Mouse (Mus musculus) limb, embryonic 11.5 days (tissue): Measurements from ENCODE around the gene Dab2ip. TPM values are rescaled to one million over a fixed set of nuclear protein-coding genes. Genes with fewer than 3 reads are reported as not detected.
A peak's percentile ranks its signal among the peaks of the same experiment; 100 is the strongest.

Experiments
- ATAC-seq: fragments of 200-750 bp; cut with Nextera tagmentation; 2 replicates; pipeline ENCODE4 v1.8.0; 2017; ENCODE audit warnings: low read depth; ENCODE audit not compliant: insufficient number of reproducible peaks, low FRiP score, low TSS enrichment
- DNase-seq: peaks from one replicate; pipeline ENCODE4 v3.0.0-alpha.2; 2015; ENCODE audit warnings: low spot score
- H3K27ac ChIP-seq: fragments of 300-500 bp; sonication (generic); replicated peaks from 2 replicates; pipeline ENCODE4 v1.5.1; 2014; ENCODE audit warnings: low read depth, mild to moderate bottlenecking, low read length
- H3K27me3 ChIP-seq: fragments of 300-500 bp; sonication (generic); 2 replicates; pipeline ENCODE4 v1.6.1; 2014; ENCODE audit warnings: mild to moderate bottlenecking, low read length, mixed read lengths; ENCODE audit not compliant: control insufficient read depth, insufficient read depth
- H3K36me3 ChIP-seq: fragments of 300-500 bp; sonication (generic); 2 replicates; pipeline ENCODE4 v1.6.1; 2014; ENCODE audit warnings: mild to moderate bottlenecking, low read length, moderate library complexity, mixed read lengths; ENCODE audit not compliant: control insufficient read depth, insufficient read depth
- H3K4me1 ChIP-seq: fragments of 300-500 bp; sonication (generic); 2 replicates; pipeline ENCODE4 v1.6.1; 2014; ENCODE audit warnings: low read length, mixed read lengths; ENCODE audit not compliant: control insufficient read depth, insufficient read depth
- H3K4me2 ChIP-seq: fragments of 300-500 bp; sonication (generic); 2 replicates; pipeline ENCODE4 v1.6.1; 2014; ENCODE audit warnings: low read depth, mild to moderate bottlenecking, moderate library complexity; ENCODE audit not compliant: severe bottlenecking
- H3K4me3 ChIP-seq: fragments of 300-500 bp; sonication (generic); 2 replicates; pipeline ENCODE4 v1.5.1; 2014; ENCODE audit warnings: low read depth, low read length
- H3K9ac ChIP-seq: fragments of 300-500 bp; sonication (generic); 2 replicates; pipeline ENCODE4 v1.6.1; 2014; ENCODE audit warnings: mild to moderate bottlenecking, low read length
- H3K9me3 ChIP-seq: fragments of 300-500 bp; sonication (generic); 2 replicates; pipeline ENCODE4 v1.6.1; 2016; ENCODE audit warnings: low read length; ENCODE audit not compliant: control insufficient read depth
- WGBS: fragments of 180-500 bp; shearing (Covaris S2); extraction: QIAGEN DNeasy Blood & Tissue Kit; methylation state at CpG from one replicate; pipeline ENCODE4 v1.1.7; 2014; 5-methylcytosine and 5-hydroxymethylcytosine counted together
- polyA plus RNA-seq: library from polyadenylated mRNA; unstranded; fragments of >200 nt; fragmentation: Nextera tagmentation; extraction: Ambion mirVana; gene quantifications from 2 replicates; pipeline ENCODE4 v1.2.1, GENCODE M21; 2014

The Dab2ip gene
- polyA plus RNA-seq, 1 experiment from 2014 or later, result 53.9 TPM

GRCm38 (mm10) chr2:35565051-35565836 is 7.2 kb downstream of the Dab2ip start:
- no peak overlapping the region for H3K27ac ChIP-seq
- no peak overlapping the region for H3K9ac ChIP-seq
- H3K4me2 ChIP-seq, result no peak overlapping the region
- no peak overlapping the region for H3K4me3 ChIP-seq
- no peak for DNase-seq
- no peaks in the 10 kb centered on the region for H3K27me3 ChIP-seq
- no peaks in the 10 kb centered on the region for H3K36me3 ChIP-seq
- no peaks in the 10 kb centered on the region; the same call in 1 of the 2 replicates for H3K9me3 ChIP-seq
- WGBS, result 85% methylated on average over 6 of the region's 6 CpGs
- peaks cover under 1% of the 10 kb centered on the region; the same call in 1 of the 2 replicates for H3K4me1 ChIP-seq
- ATAC-seq, result no peak

GRCm38 (mm10) chr2:35566957-35567693 is 9.1 kb downstream of the Dab2ip start:
- no peak for ATAC-seq
- Histone ChIP-seq H3K27me3 (no peaks in the 10 kb centered on the region), H3K4me3 (no peak overlapping the region), H3K9ac (no peak overlapping the region), H3K4me1 (no peaks in the 10 kb centered on the region), H3K4me2 (no peak overlapping the region), H3K36me3 (no peaks in the 10 kb centered on the region), H3K27ac (no peak overlapping the region), H3K9me3 (no peaks in the 10 kb centered on the region; the same call in 1 of the 2 replicates)
- DNase-seq, result no peak
- WGBS, result 85% methylated on average over 11 of the region's 11 CpGs

GRCm38 (mm10) chr2:35567694-35568149 is 9.7 kb downstream of the Dab2ip start:
- Histone ChIP-seq H3K27me3 (no peaks in the 10 kb centered on the region), H3K36me3 (no peaks in the 10 kb centered on the region), H3K27ac (no peak overlapping the region), H3K9me3 (no peaks in the 10 kb centered on the region; the same call in 1 of the 2 replicates), H3K9ac (no peak overlapping the region), H3K4me3 (no peak overlapping the region), H3K4me1 (no peaks in the 10 kb centered on the region), H3K4me2 (no peak overlapping the region)
- DNase-seq, result no peak
- 93% methylated on average over 4 of the region's 4 CpGs for WGBS
- ATAC-seq, result no peak

GRCm38 (mm10) chr2:35570743-35571142 is 12.7 kb downstream of the Dab2ip start:
- Histone ChIP-seq H3K27me3 (no peaks in the 10 kb centered on the region), H3K4me1 (no peaks in the 10 kb centered on the region), H3K9me3 (no peaks in the 10 kb centered on the region; the same call in 1 of the 2 replicates), H3K27ac (no peak overlapping the region), H3K9ac (no peak overlapping the region), H3K4me2 (no peak overlapping the region), H3K36me3 (no peaks in the 10 kb centered on the region), H3K4me3 (no peak overlapping the region)
- ATAC-seq (no peak), DNase-seq (no peak)
- WGBS, result 81% methylated on average over 4 of the region's 4 CpGs

- H3K36me3 ChIP-seq, result no peaks in the 10 kb centered on the region
- no peak overlapping the region for H3K4me2 ChIP-seq
- no peaks in the 10 kb centered on the region for H3K4me1 ChIP-seq
- no peak overlapping the region for H3K4me3 ChIP-seq
- ATAC-seq (no peak), DNase-seq (no peak)
- no peaks in the 10 kb centered on the region for H3K27me3 ChIP-seq
- H3K27ac ChIP-seq, result no peak overlapping the region
- 59% methylated on average over 1 of the region's 1 CpGs for WGBS
- H3K9me3 ChIP-seq, result no peaks in the 10 kb centered on the region; the same call in 1 of the 2 replicates
- no peak overlapping the region for H3K9ac ChIP-seq
Measured at GRCm38 (mm10) chr2:35574643-35575042, 16.6 kb downstream of the Dab2ip start.

- no peaks in the 10 kb centered on the region for H3K36me3 ChIP-seq
- no peak overlapping the region for H3K4me3 ChIP-seq
- WGBS, result 90% methylated on average over 3 of the region's 3 CpGs
- ATAC-seq (no peak), DNase-seq (no peak)
- H3K9me3 ChIP-seq, result no peaks in the 10 kb centered on the region; the same call in 1 of the 2 replicates
- H3K27ac ChIP-seq, result no peak overlapping the region
- H3K4me1 ChIP-seq, result no peaks in the 10 kb centered on the region
- H3K4me2 ChIP-seq, result no peak overlapping the region
- no peak overlapping the region for H3K9ac ChIP-seq
- peaks cover 9% of the 10 kb centered on the region for H3K27me3 ChIP-seq
Measured at GRCm38 (mm10) chr2:35576675-35577074, 18.6 kb downstream of the Dab2ip start.

- WGBS, result 61% methylated on average over 4 of the region's 4 CpGs
- Histone ChIP-seq H3K27ac (no peak overlapping the region), H3K9ac (no peak overlapping the region), H3K4me3 (no peak overlapping the region), H3K36me3 (no peaks in the 10 kb centered on the region), H3K9me3 (no peaks in the 10 kb centered on the region; the same call in 1 of the 2 replicates), H3K4me1 (peaks cover 4% of the 10 kb centered on the region; the same call in 1 of the 2 replicates), H3K4me2 (no peak overlapping the region), H3K27me3 (peaks cover 29% of the 10 kb centered on the region)
- ATAC-seq (no peak), DNase-seq (no peak)
Measured at GRCm38 (mm10) chr2:35580111-35580510, 22.0 kb downstream of the Dab2ip start.

GRCm38 (mm10) chr2:35581501-35582340 is 23.7 kb downstream of the Dab2ip start:
- H3K27ac ChIP-seq, result no peak overlapping the region
- H3K9ac ChIP-seq, result peak overlapping the region; percentile 54
- DNase-seq, result peak; percentile 68
- peak overlapping the region; percentile 41 for H3K4me3 ChIP-seq
- H3K4me1 ChIP-seq, result peaks cover 9% of the 10 kb centered on the region; the same call in 1 of the 2 replicates
- H3K4me2 ChIP-seq, result peak overlapping the region; percentile 85
- ATAC-seq, result 0 out of 2 replicates have a peak, but pooled peaks have one; percentile 18
- WGBS, result under 1% methylated on average over 76 of the region's 76 CpGs
- H3K36me3 ChIP-seq, result no peaks in the 10 kb centered on the region
- H3K27me3 ChIP-seq, result peaks cover 29% of the 10 kb centered on the region
- no peaks in the 10 kb centered on the region; the same call in 1 of the 2 replicates for H3K9me3 ChIP-seq
